Mouse (Mus musculus): ENCODE results near the gene Mapt.
"Not testable (repeated sequence)": the region's sequence is repeated elsewhere in the genome, so short reads cannot be mapped to it uniquely, and the experiment has no call there.

Gene Mapt

GRCm38 (mm10) chr11:104231041-104231911, at the start of gene Mapt:
Gene Mapt, plus strand, starts transcription at chr11:104231390.
- peak; percentile 81 to 91 for DNase-seq (ENCODE audit: low spot score in 2 of 2)

- DNase-seq (ENCODE audit: low spot score in 2 of 2), result no peak
Measured at GRCm38 (mm10) chr11:104182141-104182540, 49.0 kb upstream of the Mapt start.

GRCm38 (mm10) chr11:104186135-104186836, 44.9 kb upstream of the Mapt start, which contains the start of gene Sppl2c:
Gene Sppl2c, plus strand, starts transcription at chr11:104186327.
- DNase-seq (ENCODE audit: low spot score in 2 of 2), result no peak

GRCm38 (mm10) chr11:104186837-104187150, 44.4 kb upstream of the Mapt start:
- no peak for DNase-seq (ENCODE audit: low spot score in 2 of 2)

GRCm38 (mm10) chr11:104187766-104188165, 43.4 kb upstream of the Mapt start:
- no peak for DNase-seq (ENCODE audit: low spot score in 2 of 2)

- no peak for DNase-seq (ENCODE audit: low spot score in 2 of 2)
Measured at GRCm38 (mm10) chr11:104190008-104190407, 41.2 kb upstream of the Mapt start.

GRCm38 (mm10) chr11:104195382-104195781, 35.8 kb upstream of the Mapt start:
- DNase-seq (ENCODE audit: low spot score in 2 of 2), result no peak

GRCm38 (mm10) chr11:104195791-104196190, 35.4 kb upstream of the Mapt start:
- peak; percentile 71 to 83 for DNase-seq (ENCODE audit: low spot score in 2 of 2)

GRCm38 (mm10) chr11:104197861-104198260, 33.3 kb upstream of the Mapt start:
- DNase-seq (ENCODE audit: low spot score in 2 of 2), result no peak

GRCm38 (mm10) chr11:104203271-104203670, 27.9 kb upstream of the Mapt start:
- DNase-seq (ENCODE audit: low spot score in 2 of 2), result no peak

- DNase-seq (ENCODE audit: low spot score in 2 of 2), result no peak
Measured at GRCm38 (mm10) chr11:104206573-104206972, 24.6 kb upstream of the Mapt start.

- no peak for DNase-seq (ENCODE audit: low spot score in 2 of 2)
Measured at GRCm38 (mm10) chr11:104209041-104209440, 22.1 kb upstream of the Mapt start.

GRCm38 (mm10) chr11:104211251-104211650, 19.9 kb upstream of the Mapt start:
- DNase-seq (ENCODE audit: low spot score in 2 of 2), result no peak

- DNase-seq (ENCODE audit: low spot score in 2 of 2), result not testable (repeated sequence)
Measured at GRCm38 (mm10) chr11:104214128-104214527, 17.1 kb upstream of the Mapt start.

GRCm38 (mm10) chr11:104218075-104218474, 13.1 kb upstream of the Mapt start:
- no peak for DNase-seq (ENCODE audit: low spot score in 2 of 2)

GRCm38 (mm10) chr11:104220291-104220690, 10.9 kb upstream of the Mapt start:
- DNase-seq (ENCODE audit: low spot score in 2 of 2), result no peak

GRCm38 (mm10) chr11:104221751-104222150, 9.4 kb upstream of the Mapt start:
- no peak for DNase-seq (ENCODE audit: low spot score in 2 of 2)

GRCm38 (mm10) chr11:104223301-104223700, 7.9 kb upstream of the Mapt start:
- no peak for DNase-seq (ENCODE audit: low spot score in 2 of 2)

- DNase-seq (ENCODE audit: low spot score in 2 of 2), result no peak
Measured at GRCm38 (mm10) chr11:104229391-104229790, 1.8 kb upstream of the Mapt start.

GRCm38 (mm10) chr11:104230066-104230778, 968 bp upstream of the Mapt start:
- DNase-seq (ENCODE audit: low spot score in 2 of 2), result no peak

- peak; percentile 77 to 81 for DNase-seq (ENCODE audit: low spot score in 2 of 2)
Measured at GRCm38 (mm10) chr11:104232141-104233061, 1.2 kb downstream of the Mapt start.
